ENCODE assay signal across 8 mouse cellular contexts in the genomic region with DNA sequence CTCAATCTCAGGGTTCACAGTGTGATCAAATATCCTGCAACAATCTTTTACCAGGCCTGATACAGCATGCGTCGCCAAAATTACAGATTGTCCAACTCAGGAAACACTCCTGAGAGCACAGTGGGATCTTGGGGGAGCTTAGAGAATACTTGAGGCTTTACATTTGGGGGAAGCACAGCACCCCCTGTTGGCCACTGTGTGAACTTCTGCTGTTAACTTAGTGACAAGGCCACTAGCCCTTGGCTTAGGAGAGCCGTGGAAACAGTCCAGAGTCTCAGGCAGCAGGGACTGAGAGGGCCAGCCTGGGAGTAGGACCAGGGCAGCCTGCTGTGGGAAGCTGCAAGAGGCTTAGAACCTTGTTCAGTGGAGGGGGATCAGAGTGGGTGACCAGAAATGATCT. TPM values are rescaled to one million over a fixed set of nuclear protein-coding genes. Genes with fewer than 3 reads are reported as not detected.
DNase-seq lines count a peak whose midpoint lies in the region; ATAC-seq and TF ChIP-seq lines count a peak whose summit lies in the region.
"Had no signal": no experiment of that assay in that cellular context is flagged by ENCODE, and none has a peak within 500 bp of the region (broad histone marks: within the 10 kb centered on the region; RNA-seq: fewer than 3 reads in every experiment).

No protein-coding gene starts in this region.

- no peaks in the 10 kb centered on the region for H3K27me3 ChIP-seq in kidney, postnatal 0 days (ENCODE audit: insufficient read depth, low read length)
- no peaks in the 10 kb centered on the region for H3K27me3 ChIP-seq in kidney, embryonic 15.5 days
- no peaks in the 10 kb centered on the region for H3K27me3 ChIP-seq in Patski
- no peaks in the 10 kb centered on the region for H3K27me3 ChIP-seq in intestine, embryonic 16.5 days (replicated peaks; ENCODE audit: control insufficient read depth, insufficient read depth, low read length)

- H3K36me3 ChIP-seq in kidney, postnatal 0 days (ENCODE audit: insufficient read depth, low read length), result 0 out of 2 replicates have a peak, but pooled peaks cover 7% of the 10 kb centered on the region
- no peaks in the 10 kb centered on the region for H3K36me3 ChIP-seq in kidney, embryonic 15.5 days
- no peaks in the 10 kb centered on the region for H3K36me3 ChIP-seq in intestine, embryonic 16.5 days (ENCODE audit: control insufficient read depth, insufficient read depth, low read length)

- in situ Hi-C loops in Patski (cut with MboI; ENCODE audit: low pct_unique_long_range_greater_than_20kb), result no loop called here

- no peak overlapping the region for H3K4me3 ChIP-seq in kidney, postnatal 0 days (replicated peaks; ENCODE audit: low read depth, low read length)
- no peak overlapping the region for H3K4me3 ChIP-seq in kidney, embryonic 15.5 days (replicated peaks)
- H3K4me3 ChIP-seq in cortical plate, adult 2 months (ENCODE audit: insufficient read depth, low read length), result no peak overlapping the region
- no peak overlapping the region for H3K4me3 ChIP-seq in intestine, embryonic 16.5 days (ENCODE audit: low read length)

- no peak overlapping the region for H3K9ac ChIP-seq in kidney, postnatal 0 days (ENCODE audit: low read depth, low read length)
- no peak overlapping the region for H3K9ac ChIP-seq in kidney, embryonic 15.5 days
- H3K9ac ChIP-seq in intestine, embryonic 16.5 days (ENCODE audit: low read depth, low read length), result no peak overlapping the region

- H3K9me3 ChIP-seq in kidney, postnatal 0 days (replicated peaks; ENCODE audit: low read length), result no peaks in the 10 kb centered on the region
- H3K9me3 ChIP-seq in kidney, embryonic 15.5 days (replicated peaks), result peaks cover 5% of the 10 kb centered on the region; the same call in 1 of the 2 replicates
- 0 out of 2 replicates have a peak, but pooled peaks cover 5% of the 10 kb centered on the region for H3K9me3 ChIP-seq in intestine, embryonic 16.5 days (ENCODE audit: control insufficient read depth, low read length)

- ATAC-seq in kidney, postnatal 0 days (replicated peaks; ENCODE audit: low FRiP score, low read depth), result no peak
- no peak for ATAC-seq in kidney, embryonic 15.5 days (replicated peaks; ENCODE audit: low FRiP score)
- ATAC-seq in Patski, result no peak
- no peak for ATAC-seq in intestine, embryonic 16.5 days

- H3K4me1 ChIP-seq in kidney, postnatal 0 days (replicated peaks; ENCODE audit: insufficient read depth, low read length), result 0 out of 2 replicates have a peak, but pooled peaks cover 6% of the 10 kb centered on the region
- H3K4me1 ChIP-seq in kidney, embryonic 15.5 days, result peaks cover 16% of the 10 kb centered on the region
- H3K4me1 ChIP-seq in cortical plate, adult 2 months (ENCODE audit: control insufficient read depth, insufficient read depth, low read length), result no peaks in the 10 kb centered on the region
- H3K4me1 ChIP-seq in intestine, embryonic 16.5 days (ENCODE audit: control insufficient read depth, insufficient read depth, low read length), result no peaks in the 10 kb centered on the region

- DNase-seq in kidney, postnatal 0 days (ENCODE audit: low spot score), result no peak
- DNase-seq in Patski (ENCODE audit: low read depth, low spot score), result no peak
- peak; percentile 48 to 61 for DNase-seq in natural killer cell, adult 2 months (ENCODE audit: low spot score in 2 of 2)
- no peak for DNase-seq in gastrocnemius, postnatal 25 days

- no peak overlapping the region for H3K27ac ChIP-seq in kidney, postnatal 0 days
- H3K27ac ChIP-seq in kidney, embryonic 15.5 days, result no peak overlapping the region
- no peak overlapping the region for H3K27ac ChIP-seq in cortical plate, adult 2 months (ENCODE audit: insufficient read depth, low read length)
- H3K27ac ChIP-seq in intestine, embryonic 16.5 days (ENCODE audit: low read length), result no peak overlapping the region

- peak; percentile 50 for TF ChIP-seq CTCF in kidney, postnatal 0 days (IDR thresholded peaks at IDR 0.05; ENCODE audit: low read depth)
- TF ChIP-seq CTCF in Patski (IDR thresholded peaks at IDR 0.05), result peak; percentile 68
- peak; percentile 30; the same call in 1 of the 2 replicates for TF ChIP-seq CTCF in cortical plate, adult 2 months (IDR thresholded peaks at IDR 0.05; ENCODE audit: extremely low read depth, insufficient read depth, low read length)

- CTCF ChIA-PET in Patski (lab: Charles Lee), result interaction anchor here (0.7 to 1.0 kb wide), 2 partner anchors 21 to 29 kb away, joined by 3 read pairs; no protein-coding TSS in a partner anchor

- no peak overlapping the region for H3K4me2 ChIP-seq in kidney, postnatal 0 days (ENCODE audit: low read length)
- H3K4me2 ChIP-seq in kidney, embryonic 15.5 days, result no peak overlapping the region
- H3K4me2 ChIP-seq in intestine, embryonic 16.5 days (ENCODE audit: low read depth, low read length), result no peak overlapping the region

- TF ChIP-seq POLR2A in cortical plate, adult 2 months (IDR thresholded peaks at IDR 0.05; ENCODE audit: extremely low read depth, insufficient read depth, low read length), result no peak

- WGBS in kidney, postnatal 0 days, result 62% methylated on average over 3 of the region's 3 CpGs
- WGBS in kidney, embryonic 15.5 days, result 72% methylated on average over 3 of the region's 3 CpGs
- WGBS in intestine, embryonic 16.5 days, result 61% methylated on average over 3 of the region's 3 CpGs

- POLR2A ChIA-PET in Patski (lab: Charles Lee), result interaction anchor here (0.7 kb wide), 1 partner anchor 9 kb away, joined by 3 read pairs; no protein-coding TSS in a partner anchor

RNA-seq across cellular contexts. Expression of gene Oas1c, which starts 3.6 kb away (rescaled TPM):
- 1.1 and 1.2 TPM in 2 replicates for polyA plus RNA-seq in kidney, postnatal 0 days (2015; fragmentation: Nextera tagmentation; extraction: Ambion mirVana)
- 0.27 and 0.49 TPM in 2 replicates for polyA plus RNA-seq in kidney, embryonic 15.5 days (2015; fragmentation: Nextera tagmentation; extraction: Ambion mirVana)
- 1.9 TPM for polyA plus RNA-seq in Patski (2021)
- polyA plus RNA-seq in cortical plate, adult 2 months (2012; rRNA removed), result 2.3 TPM in 2 replicates
- polyA plus RNA-seq in intestine, embryonic 16.5 days (2015; fragmentation: Nextera tagmentation; extraction: Ambion mirVana), result 0.58 and 1.1 TPM in 2 replicates
- not detected for total RNA-seq in gastrocnemius, postnatal 25 days (2021)

RNA-seq across cellular contexts. Expression of gene Oas1e, which starts 20.6 kb away (rescaled TPM):
- polyA plus RNA-seq in kidney, postnatal 0 days (2015; fragmentation: Nextera tagmentation; extraction: Ambion mirVana), result not detected in 2 replicates
- not detected in 2 replicates for polyA plus RNA-seq in kidney, embryonic 15.5 days (2015; fragmentation: Nextera tagmentation; extraction: Ambion mirVana)
- polyA plus RNA-seq in Patski (2021), result not detected
- not detected in 2 replicates for polyA plus RNA-seq in cortical plate, adult 2 months (2012; rRNA removed)
- not detected in 2 replicates for polyA plus RNA-seq in intestine, embryonic 16.5 days (2015; fragmentation: Nextera tagmentation; extraction: Ambion mirVana)
- not detected for total RNA-seq in gastrocnemius, postnatal 25 days (2021)
- polyA plus RNA-seq: lung, embryonic 16.5 days had no signal

RNA-seq across cellular contexts. Expression of gene Oas1f, which starts 31.2 kb away (rescaled TPM):
- polyA plus RNA-seq in kidney, postnatal 0 days (2015; fragmentation: Nextera tagmentation; extraction: Ambion mirVana), result 0.12 and 0.27 TPM in 2 replicates
- 0.10 TPM in 1 of 2 replicates, not detected in the other for polyA plus RNA-seq in kidney, embryonic 15.5 days (2015; fragmentation: Nextera tagmentation; extraction: Ambion mirVana)
- not detected for polyA plus RNA-seq in Patski (2021)
- not detected in 2 replicates for polyA plus RNA-seq in cortical plate, adult 2 months (2012; rRNA removed)
- 0.20 TPM in 1 of 2 replicates, not detected in the other for polyA plus RNA-seq in intestine, embryonic 16.5 days (2015; fragmentation: Nextera tagmentation; extraction: Ambion mirVana)
- not detected for total RNA-seq in gastrocnemius, postnatal 25 days (2021)
- polyA plus RNA-seq: lung, embryonic 16.5 days had no signal

RNA-seq across cellular contexts. Expression of gene Oas3, which starts 38.5 kb away (rescaled TPM):
- polyA plus RNA-seq in kidney, postnatal 0 days (2015; fragmentation: Nextera tagmentation; extraction: Ambion mirVana), result 0.13 and 0.21 TPM in 2 replicates
- 0.15 and 0.18 TPM in 2 replicates for polyA plus RNA-seq in kidney, embryonic 15.5 days (2015; fragmentation: Nextera tagmentation; extraction: Ambion mirVana)
- polyA plus RNA-seq in Patski (2021), result 0.04 TPM
- polyA plus RNA-seq in cortical plate, adult 2 months (2012; rRNA removed), result 0.04 and 0.13 TPM in 2 replicates
- polyA plus RNA-seq in intestine, embryonic 16.5 days (2015; fragmentation: Nextera tagmentation; extraction: Ambion mirVana), result 0.18 and 0.20 TPM in 2 replicates
- not detected for total RNA-seq in gastrocnemius, postnatal 25 days (2021)

RNA-seq across cellular contexts. Expression of gene Oas1h, which starts 45.3 kb away (rescaled TPM):
- 0.07 TPM in 1 of 2 replicates, not detected in the other for polyA plus RNA-seq in kidney, postnatal 0 days (2015; fragmentation: Nextera tagmentation; extraction: Ambion mirVana)
- not detected in 2 replicates for polyA plus RNA-seq in kidney, embryonic 15.5 days (2015; fragmentation: Nextera tagmentation; extraction: Ambion mirVana)
- polyA plus RNA-seq in Patski (2021), result not detected
- not detected in 2 replicates for polyA plus RNA-seq in cortical plate, adult 2 months (2012; rRNA removed)
- polyA plus RNA-seq in intestine, embryonic 16.5 days (2015; fragmentation: Nextera tagmentation; extraction: Ambion mirVana), result not detected in 2 replicates
- not detected for total RNA-seq in gastrocnemius, postnatal 25 days (2021)
- polyA plus RNA-seq: lung, embryonic 16.5 days had no signal

Comparison
In these comparisons a context has a peak if more than half of its experiments do, and no peak if none do; other contexts are left out.
1. DNase-seq: peak in natural killer cell, adult 2 months (2 of 2); none in kidney, postnatal 0 days (single experiment), Patski (single experiment) and gastrocnemius, postnatal 25 days (single experiment).
2. Peak in every context shown above with its lines, with median percentiles within 50 percentile points of each other: CTCF ChIP-seq.